Mouse (Mus musculus): ENCODE data around the gene Agr2. TPM values are rescaled to one million over a fixed set of nuclear protein-coding genes. Genes with fewer than 3 reads are reported as not detected.
A peak's percentile ranks its signal among the peaks of the same experiment; 100 is the strongest.

Gene Agr2
- polyA plus RNA-seq, 1 experiment, result 0.69 TPM

DNA sequence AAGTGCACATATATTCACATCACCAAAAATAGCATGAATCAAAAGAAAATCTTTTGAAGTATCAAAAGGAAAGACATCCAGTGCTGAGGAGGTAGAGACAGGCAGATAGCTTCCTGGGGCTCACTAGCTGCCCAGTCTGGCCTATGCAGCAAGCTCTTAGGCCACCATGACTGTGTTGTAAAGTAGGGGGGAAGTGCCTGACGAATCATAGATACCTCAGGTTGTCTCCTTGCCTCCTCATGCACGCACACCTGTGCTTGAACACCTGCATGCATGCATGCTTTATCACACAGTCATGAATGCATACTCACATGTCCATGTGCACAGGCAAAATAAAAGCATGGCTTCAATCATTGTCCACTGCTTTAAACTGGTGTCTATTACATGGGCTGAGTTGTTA, 52.0 kb downstream of the Agr2 start:
- H3K36me3 ChIP-seq (ENCODE audit: control insufficient read depth, insufficient read depth, low read length), result no peaks in the 10 kb centered on the region
- no peak overlapping the region for H3K4me3 ChIP-seq (ENCODE audit: control insufficient read depth, insufficient read depth, low read length)
- no peak overlapping the region for H3K27ac ChIP-seq (ENCODE audit: control insufficient read depth, insufficient read depth, low read length)
- WGBS, result 52% methylated on average over 2 of the region's 2 CpGs
- no peaks in the 10 kb centered on the region for H3K27me3 ChIP-seq (ENCODE audit: control insufficient read depth, insufficient read depth, low read length)
- DNase-seq, result no peak
- TF ChIP-seq CTCF (IDR thresholded peaks at IDR 0.05; ENCODE audit: borderline replicate concordance, control insufficient read depth, extremely low read depth, insufficient read depth, low read length, poor library complexity) (no peak), POLR2A (IDR thresholded peaks at IDR 0.05; ENCODE audit: control insufficient read depth, extremely low read depth, insufficient read depth, low read length, poor library complexity) (no peak)
- peaks cover 24% of the 10 kb centered on the region for H3K4me1 ChIP-seq (replicated peaks; ENCODE audit: control insufficient read depth, insufficient read depth, low read length)

DNA sequence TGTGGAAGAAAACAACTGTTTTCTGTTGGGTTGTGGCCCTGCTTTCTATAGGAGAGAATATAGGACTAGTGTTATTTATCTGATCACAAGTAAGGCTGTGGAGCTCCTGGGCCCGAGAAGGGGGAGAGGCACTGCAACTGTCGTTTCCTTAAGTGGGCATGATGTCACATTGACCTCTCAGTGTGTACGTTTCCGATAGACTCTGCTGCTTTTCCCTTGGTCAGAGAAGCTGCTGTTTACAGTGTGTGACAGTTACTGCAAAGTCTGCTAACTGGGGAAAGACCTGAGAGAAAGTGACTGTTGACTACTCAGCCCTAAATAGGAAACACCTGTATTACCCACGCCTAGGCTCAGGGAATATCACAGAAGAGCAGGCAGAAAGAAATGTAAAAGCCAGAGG, 53.5 kb downstream of the Agr2 start:
- WGBS, result 4% methylated on average over 5 of the region's 5 CpGs
- no peak overlapping the region for H3K4me3 ChIP-seq (ENCODE audit: control insufficient read depth, insufficient read depth, low read length)
- H3K4me1 ChIP-seq (replicated peaks; ENCODE audit: control insufficient read depth, insufficient read depth, low read length), result peaks cover 19% of the 10 kb centered on the region
- H3K27me3 ChIP-seq (ENCODE audit: control insufficient read depth, insufficient read depth, low read length), result no peaks in the 10 kb centered on the region
- peak overlapping the region; percentile 94 for H3K27ac ChIP-seq (ENCODE audit: control insufficient read depth, insufficient read depth, low read length)
- peak; percentile 30 for DNase-seq
- TF ChIP-seq CTCF (IDR thresholded peaks at IDR 0.05; ENCODE audit: borderline replicate concordance, control insufficient read depth, extremely low read depth, insufficient read depth, low read length, poor library complexity), result no peak
- TF ChIP-seq POLR2A (IDR thresholded peaks at IDR 0.05; ENCODE audit: control insufficient read depth, extremely low read depth, insufficient read depth, low read length, poor library complexity), result no peak
- H3K36me3 ChIP-seq (ENCODE audit: control insufficient read depth, insufficient read depth, low read length), result no peaks in the 10 kb centered on the region

DNA sequence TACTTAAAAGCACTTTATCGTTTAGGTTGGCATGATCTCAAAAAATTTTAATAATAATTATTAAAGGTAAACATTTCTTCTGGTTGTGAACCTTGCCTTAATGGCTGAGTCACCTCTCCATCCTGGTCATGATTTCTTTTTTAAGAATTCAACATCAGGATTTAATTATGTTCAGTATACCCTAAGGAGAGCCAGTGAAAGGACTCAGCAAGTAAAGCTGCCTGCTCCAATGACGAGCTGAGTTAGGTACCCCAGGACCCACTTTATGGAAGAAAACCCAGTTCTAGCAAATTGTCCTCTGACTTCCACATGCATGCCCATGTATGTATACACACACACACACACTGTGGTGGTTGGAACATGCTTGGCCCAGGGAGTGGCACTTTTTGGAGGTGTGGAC, 54.9 kb downstream of the Agr2 start:
- TF ChIP-seq CTCF (IDR thresholded peaks at IDR 0.05; ENCODE audit: borderline replicate concordance, control insufficient read depth, extremely low read depth, insufficient read depth, low read length, poor library complexity) (no peak), POLR2A (IDR thresholded peaks at IDR 0.05; ENCODE audit: control insufficient read depth, extremely low read depth, insufficient read depth, low read length, poor library complexity) (no peak)
- Histone ChIP-seq H3K4me1 (replicated peaks; ENCODE audit: control insufficient read depth, insufficient read depth, low read length) (peaks cover 17% of the 10 kb centered on the region), H3K36me3 (ENCODE audit: control insufficient read depth, insufficient read depth, low read length) (no peaks in the 10 kb centered on the region), H3K4me3 (ENCODE audit: control insufficient read depth, insufficient read depth, low read length) (no peak overlapping the region), H3K27ac (ENCODE audit: control insufficient read depth, insufficient read depth, low read length) (no peak overlapping the region), H3K27me3 (ENCODE audit: control insufficient read depth, insufficient read depth, low read length) (no peaks in the 10 kb centered on the region)
- WGBS, result 100% methylated on average over 2 of the region's 2 CpGs
- no peak for DNase-seq

DNA sequence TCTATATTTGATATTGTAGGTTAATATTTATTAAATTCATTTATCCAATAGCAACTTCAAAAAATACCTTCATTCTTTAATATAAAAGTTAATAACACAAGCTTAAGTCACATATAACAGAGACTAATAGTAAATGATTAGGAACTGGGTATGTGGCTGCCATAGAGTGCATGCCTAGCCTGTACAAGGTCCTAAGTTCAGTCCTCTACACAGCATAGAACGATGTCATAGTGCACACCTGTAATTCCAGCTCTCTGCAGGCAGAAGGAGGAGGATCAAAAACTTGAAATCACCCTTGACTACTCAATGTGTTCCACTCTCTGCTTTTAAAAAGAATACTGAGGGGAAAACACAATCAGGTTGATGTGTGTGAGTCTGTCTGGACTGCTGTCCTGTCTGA, 57.6 kb downstream of the Agr2 start:
- no peak overlapping the region for H3K27ac ChIP-seq (ENCODE audit: control insufficient read depth, insufficient read depth, low read length)
- peaks cover 9% of the 10 kb centered on the region for H3K4me1 ChIP-seq (replicated peaks; ENCODE audit: control insufficient read depth, insufficient read depth, low read length)
- no peak for TF ChIP-seq POLR2A (IDR thresholded peaks at IDR 0.05; ENCODE audit: control insufficient read depth, extremely low read depth, insufficient read depth, low read length, poor library complexity)
- TF ChIP-seq CTCF (IDR thresholded peaks at IDR 0.05; ENCODE audit: borderline replicate concordance, control insufficient read depth, extremely low read depth, insufficient read depth, low read length, poor library complexity), result no peak
- WGBS, result 90% methylated on average over 1 of the region's 1 CpGs
- DNase-seq, result no peak
- no peaks in the 10 kb centered on the region for H3K36me3 ChIP-seq (ENCODE audit: control insufficient read depth, insufficient read depth, low read length)
- H3K4me3 ChIP-seq (ENCODE audit: control insufficient read depth, insufficient read depth, low read length), result no peak overlapping the region
- H3K27me3 ChIP-seq (ENCODE audit: control insufficient read depth, insufficient read depth, low read length), result no peaks in the 10 kb centered on the region

Other genes starting within 250 kb of the Agr2 start
- gene Agr3, start 67.3 kb upstream of the Agr2 start, polyA plus RNA-seq (2012; rRNA removed), result 0.18 TPM in 1 of 2 replicates, not detected in the other
- gene Tspan13, start 49.6 kb downstream of the Agr2 start, polyA plus RNA-seq (2012; rRNA removed), result 294 and 360 TPM in 2 replicates
- gene Ankmy2, start 164.2 kb downstream of the Agr2 start, polyA plus RNA-seq (2012; rRNA removed), result 7.4 and 7.6 TPM in 2 replicates
- 34.0 and 36.7 TPM in 2 replicates for gene Bzw2, start 165.2 kb downstream of the Agr2 start, polyA plus RNA-seq (2012; rRNA removed)